Mouse (Mus musculus) lung, adult 2 months (tissue): ENCODE measurements around the gene Lgals12. TPM values are rescaled to one million over a fixed set of nuclear protein-coding genes. Genes with fewer than 3 reads are reported as not detected.
A peak's percentile ranks its signal among the peaks of the same experiment; 100 is the strongest.

Experiments
- DNase-seq: peaks from one replicate; pipeline ENCODE4 v3.0.0; 2022
- H3K4me1 ChIP-seq: fragments of 200-500 bp; 2 replicates; pipeline ENCODE4 v1.6.1; 2011; ENCODE audit warnings: low read length; ENCODE audit not compliant: control insufficient read depth, insufficient read depth
- H3K4me3 ChIP-seq: fragments of 200-500 bp; replicated peaks from 2 replicates; pipeline ENCODE3; 2011; ENCODE audit warnings: low read depth, mild to moderate bottlenecking, control low read depth, low read length; ENCODE audit errors: extremely low read depth
- CTCF ChIP-seq: fragments of 200-500 bp; IDR thresholded peaks from 2 replicates; pipeline ENCODE4 v1.5.1; 2011; ENCODE audit warnings: mild to moderate bottlenecking, low read length, control low read depth; ENCODE audit not compliant: insufficient read depth
- POLR2A ChIP-seq: fragments of 200-500 bp; IDR thresholded peaks from 2 replicates; pipeline ENCODE4 v1.6.1; 2011; ENCODE audit warnings: low read depth, mild to moderate bottlenecking, control low read depth, low read length, borderline replicate concordance; ENCODE audit errors: extremely low read depth
- WGBS: fragments of 180-500 bp; shearing (Covaris S2); methylation state at CpG from one replicate; pipeline ENCODE4 v1.1.7; 2018; 5-methylcytosine and 5-hydroxymethylcytosine counted together
- polyA plus RNA-seq: library from polyadenylated mRNA; depleted of rRNA; stranded (reverse); fragments of >200 nt; gene quantifications from 2 replicates; pipeline ENCODE4 v1.2.3, GENCODE M21; 2012

Lgals12 gene
- polyA plus RNA-seq, 1 experiment = 3.2 TPM

DNA sequence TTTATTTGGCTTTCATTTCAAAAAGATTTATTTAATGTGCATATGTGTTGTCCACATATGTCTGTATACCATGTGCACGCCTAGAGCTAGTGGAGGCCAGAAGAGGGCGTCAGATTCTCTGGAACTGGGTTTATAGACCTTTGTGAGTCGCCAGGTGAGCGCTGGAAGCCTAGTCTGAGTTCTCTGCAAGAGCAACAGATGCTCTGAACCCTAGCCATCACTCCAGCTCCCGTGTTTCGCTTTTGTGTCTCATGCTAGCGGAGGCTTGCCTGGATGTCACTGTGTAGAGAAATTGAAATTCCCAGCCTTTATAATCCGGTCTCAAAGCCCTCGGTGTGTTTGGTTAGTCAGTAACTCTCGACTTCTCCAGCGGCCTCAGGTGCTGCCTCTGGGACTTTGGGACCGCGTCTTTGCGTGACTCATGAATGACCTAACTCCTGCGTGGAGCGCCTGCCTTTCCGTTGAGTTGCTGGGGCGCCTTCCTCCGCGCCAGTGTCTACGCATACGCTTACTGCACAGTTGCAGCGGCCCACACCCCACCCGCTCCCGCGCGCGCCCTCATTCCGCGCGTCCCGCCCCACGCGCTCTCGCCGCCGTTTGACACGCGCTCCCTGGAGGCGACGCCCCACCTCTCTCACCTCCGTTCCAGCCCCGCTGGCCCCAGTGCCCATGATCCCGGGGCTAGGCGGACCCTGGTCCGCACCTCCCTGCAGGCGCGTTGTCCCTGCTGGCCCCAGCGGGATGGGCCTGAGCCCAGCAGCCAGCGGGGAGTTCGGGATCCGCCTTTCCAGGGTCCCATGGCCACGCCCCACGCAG, 5.2 kb upstream of the Lgals12 start, which contains the start of gene Hrasls5:
Gene Hrasls5 (plus strand): TSS at position 600 of the 816 bp plus-strand sequence.
- TF ChIP-seq CTCF (no peak), POLR2A (no peak)
- H3K4me1 ChIP-seq = peaks cover 5% of the 10 kb centered on the region; the same call in 1 of the 2 replicates
- peak within 1 kb of the TSS; percentile 3 for H3K4me3 ChIP-seq
- WGBS = 5% methylated on average over 54 of the region's 54 CpGs
- peak; percentile 23 for DNase-seq

DNA sequence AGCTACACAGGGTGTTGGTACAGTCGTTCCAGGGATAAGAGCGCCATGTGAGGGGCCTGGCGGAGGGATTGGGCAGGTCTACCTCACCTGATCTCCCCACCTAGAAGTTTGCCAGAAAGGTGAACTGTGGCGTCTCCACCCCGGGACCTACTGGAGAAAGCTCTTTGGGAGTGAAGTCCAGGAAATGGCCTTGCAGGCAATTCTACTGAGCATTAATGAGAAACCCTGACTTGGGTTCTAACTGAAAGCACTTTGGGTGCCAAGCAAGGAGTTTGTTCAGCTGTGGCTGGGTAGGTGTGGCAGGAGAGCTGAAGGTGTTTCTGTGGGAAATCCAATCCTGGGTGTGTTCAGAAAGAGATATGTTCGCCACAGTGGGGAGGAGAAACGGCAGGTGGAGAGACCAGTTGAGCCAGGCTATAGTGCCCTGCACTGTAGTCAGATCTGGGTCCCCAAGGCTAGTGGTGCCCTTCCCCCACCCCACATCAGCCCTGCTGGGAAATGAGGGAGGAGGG, 753 bp upstream of the Lgals12 start:
- 62% methylated on average over 7 of the region's 7 CpGs for WGBS
- DNase-seq = peak; percentile 21
- no peak for TF ChIP-seq CTCF
- no peak for TF ChIP-seq POLR2A
- Histone ChIP-seq H3K4me1 (peaks cover 9% of the 10 kb centered on the region), H3K4me3 (no peak overlapping the region)

DNA sequence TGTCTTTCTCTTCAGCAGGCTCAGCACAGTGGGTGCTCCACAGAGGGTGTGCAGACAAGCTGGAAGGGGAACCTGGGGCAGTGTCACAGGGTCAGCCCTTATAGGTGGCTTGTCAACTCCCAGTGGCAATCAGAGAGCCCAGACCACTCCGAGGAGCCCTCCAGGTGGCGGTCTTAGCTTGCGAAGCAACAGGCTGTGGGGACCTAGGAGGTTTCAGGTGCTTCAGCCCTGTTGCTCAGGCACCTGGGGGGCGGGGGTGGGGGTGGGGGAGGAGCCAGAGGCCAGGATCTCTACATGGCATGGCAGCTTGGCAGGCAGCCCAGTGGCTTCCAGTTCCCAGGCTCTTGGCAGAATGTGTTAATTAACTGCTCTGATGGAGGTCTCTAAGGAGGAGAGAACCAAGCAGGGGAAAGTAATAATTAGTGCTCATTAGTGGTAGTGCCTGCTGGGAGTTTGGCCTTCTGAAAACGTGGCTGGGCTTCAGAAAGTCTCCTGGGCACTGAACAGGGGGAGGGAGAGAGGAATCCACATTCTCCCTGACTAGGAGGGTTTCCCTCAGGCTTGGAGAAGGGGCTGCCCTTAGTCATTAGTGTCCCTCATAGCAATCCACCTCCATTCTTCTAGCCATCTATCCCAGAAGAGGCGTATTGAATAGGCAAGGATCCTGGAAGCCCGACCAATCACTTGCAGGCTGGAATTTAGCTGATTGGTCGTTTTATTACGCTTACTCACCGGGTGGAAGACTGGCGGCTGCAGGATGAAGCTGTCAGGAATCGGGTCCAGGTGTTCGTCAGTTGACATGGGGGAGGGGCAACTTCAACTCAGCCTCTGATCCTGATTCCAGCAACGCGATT, 836 bp downstream of the Lgals12 start:
- H3K4me3 ChIP-seq = peak overlapping the region; percentile 25
- TF ChIP-seq POLR2A = no peak
- TF ChIP-seq CTCF = peak; percentile 23; the same call in 1 of the 2 replicates
- peaks cover 7% of the 10 kb centered on the region for H3K4me1 ChIP-seq
- DNase-seq = peak; percentile 32
- 13% methylated on average over 15 of the region's 15 CpGs for WGBS

DNA sequence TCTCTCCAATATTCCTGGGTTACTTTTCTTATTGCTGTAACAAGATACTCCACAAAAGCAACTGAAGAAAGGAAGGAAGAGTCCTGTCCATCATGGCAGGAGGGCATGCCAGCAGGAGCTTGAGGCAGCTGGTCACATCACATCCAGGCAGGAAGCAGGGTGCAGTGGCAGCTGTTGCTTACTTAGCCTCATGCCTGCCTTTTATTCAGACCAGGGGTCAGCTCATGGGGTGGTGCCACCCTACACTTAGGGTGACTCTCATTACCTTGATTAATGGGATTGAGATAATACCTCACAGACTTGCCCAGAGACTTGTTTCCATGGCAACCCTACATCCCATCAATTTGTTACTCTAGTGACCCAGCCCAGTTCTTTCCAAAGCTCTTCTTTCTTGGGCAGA, 2.0 kb downstream of the Lgals12 start:
- no peak for DNase-seq
- no peak for TF ChIP-seq CTCF
- TF ChIP-seq POLR2A = no peak
- Histone ChIP-seq H3K4me3 (no peak overlapping the region), H3K4me1 (peaks cover 7% of the 10 kb centered on the region)

DNA sequence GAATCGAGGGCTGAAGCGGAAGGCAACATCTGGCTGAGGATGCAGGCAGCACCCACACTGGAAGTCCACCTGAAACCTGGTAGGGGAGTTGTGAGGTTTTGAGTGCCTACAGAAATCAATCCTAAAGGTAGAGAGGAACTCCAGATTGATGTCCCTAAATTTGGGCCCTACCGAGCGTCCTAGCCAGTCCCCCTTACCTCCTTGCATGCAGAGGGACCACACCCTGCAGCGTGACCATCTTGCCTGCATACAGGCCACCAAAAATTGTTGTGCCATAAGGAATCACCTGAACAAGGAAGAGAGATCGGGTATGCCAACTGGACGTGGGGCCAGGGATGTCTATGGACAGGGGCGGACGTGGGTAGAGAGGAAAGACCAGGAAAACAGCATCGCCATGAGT, 2.9 kb downstream of the Lgals12 start:
- TF ChIP-seq POLR2A (no peak), CTCF (no peak)
- H3K4me1 ChIP-seq = peaks cover 7% of the 10 kb centered on the region
- no peak for DNase-seq
- 92% methylated on average over 10 of the region's 10 CpGs for WGBS
- no peak overlapping the region for H3K4me3 ChIP-seq

DNA sequence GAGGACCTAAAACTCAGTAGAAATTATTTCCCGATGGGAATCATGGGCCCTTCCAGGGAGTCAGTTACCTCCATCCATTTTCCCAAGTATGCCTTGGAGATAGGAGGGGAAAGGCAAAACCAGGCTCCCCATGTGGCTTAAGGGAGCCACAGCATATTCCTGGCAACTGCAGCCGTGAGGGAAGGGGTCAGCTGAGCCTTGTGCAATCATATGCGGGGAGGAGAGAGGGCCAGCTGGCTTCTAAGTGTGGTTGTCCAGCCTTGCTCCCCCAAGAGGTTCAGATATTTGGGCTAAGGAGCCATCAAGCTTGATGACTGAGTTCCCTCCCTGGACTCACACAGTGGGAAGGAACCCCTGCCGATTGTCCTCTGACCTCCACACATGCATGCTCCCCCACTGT, 5.4 kb downstream of the Lgals12 start:
- TF ChIP-seq POLR2A (no peak), CTCF (no peak)
- DNase-seq = no peak
- H3K4me3 ChIP-seq = no peak overlapping the region
- H3K4me1 ChIP-seq = peaks cover under 1% of the 10 kb centered on the region; the same call in 1 of the 2 replicates
- WGBS = 81% methylated on average over 4 of the region's 4 CpGs

DNA sequence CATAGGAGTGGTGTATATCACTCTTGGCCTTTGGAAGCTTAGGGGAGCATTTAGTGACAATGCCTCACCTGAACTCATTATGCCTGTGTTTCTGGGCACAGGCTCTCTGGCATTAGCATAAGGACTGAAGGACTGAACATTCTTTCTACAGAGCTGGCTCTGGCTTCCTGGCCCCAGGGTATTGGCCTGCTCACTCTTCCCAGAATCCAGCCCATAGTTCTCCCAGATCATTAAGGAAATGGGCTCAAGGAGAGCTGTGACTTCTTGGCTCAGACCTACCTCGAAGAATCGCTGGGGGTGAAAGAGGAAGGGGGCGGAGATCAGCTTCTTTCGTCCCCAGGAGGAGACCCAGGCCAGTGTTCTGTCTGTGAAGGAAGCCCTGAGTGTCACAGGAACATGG, 8.5 kb downstream of the Lgals12 start:
- TF ChIP-seq CTCF (no peak), POLR2A (no peak)
- 32% methylated on average over 4 of the region's 4 CpGs for WGBS
- Histone ChIP-seq H3K4me1 (no peaks in the 10 kb centered on the region), H3K4me3 (no peak overlapping the region)
- DNase-seq = no peak

DNA sequence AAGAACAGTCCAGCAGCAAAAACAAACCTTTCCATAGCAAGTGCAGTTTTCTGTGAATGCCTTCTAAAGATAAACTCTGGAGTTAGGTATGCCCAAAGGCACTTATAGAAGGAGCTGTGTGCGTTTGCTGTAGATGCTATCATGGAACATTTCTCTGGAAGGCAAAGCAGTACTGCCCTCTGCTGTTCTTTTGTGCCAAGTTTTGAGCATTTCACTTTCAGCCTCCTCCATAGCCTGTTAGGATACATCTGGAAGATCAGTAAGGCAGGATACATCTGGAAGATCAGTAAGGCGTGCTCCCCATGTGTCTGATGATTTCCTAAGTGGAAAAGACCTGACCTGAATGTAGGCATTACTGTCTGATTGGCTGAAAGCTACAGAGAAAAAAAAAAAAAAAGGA, 11.5 kb downstream of the Lgals12 start:
- WGBS = 19% methylated on average over 2 of the region's 2 CpGs
- no peak overlapping the region for H3K4me3 ChIP-seq
- TF ChIP-seq POLR2A (no peak), CTCF (peak; percentile 56)
- H3K4me1 ChIP-seq = no peaks in the 10 kb centered on the region
- DNase-seq = peak; percentile 14

DNA sequence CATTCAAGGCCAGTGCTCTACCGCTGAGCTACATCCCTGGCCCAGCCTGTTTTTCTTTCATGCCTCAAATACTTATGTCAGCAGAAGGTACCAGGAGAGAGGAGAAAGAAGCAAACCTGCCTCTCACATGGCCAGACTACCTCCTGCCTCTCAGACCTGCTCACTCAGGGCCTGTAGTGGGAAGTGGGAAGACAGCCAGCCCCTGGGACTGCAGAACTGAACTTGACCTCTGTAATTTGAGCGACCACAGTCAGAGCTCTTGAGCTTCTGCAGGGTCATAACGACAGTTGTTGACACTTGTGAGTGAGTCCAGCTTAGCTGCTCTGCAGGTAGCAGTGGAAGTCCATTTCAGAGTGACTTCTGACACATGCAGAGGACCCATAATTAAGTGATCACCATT, 15.0 kb downstream of the Lgals12 start:
- DNase-seq = peak; percentile 24
- no peak for TF ChIP-seq POLR2A
- no peak for TF ChIP-seq CTCF
- WGBS = 48% methylated on average over 3 of the region's 3 CpGs
- no peak overlapping the region for H3K4me3 ChIP-seq
- no peaks in the 10 kb centered on the region for H3K4me1 ChIP-seq

DNA sequence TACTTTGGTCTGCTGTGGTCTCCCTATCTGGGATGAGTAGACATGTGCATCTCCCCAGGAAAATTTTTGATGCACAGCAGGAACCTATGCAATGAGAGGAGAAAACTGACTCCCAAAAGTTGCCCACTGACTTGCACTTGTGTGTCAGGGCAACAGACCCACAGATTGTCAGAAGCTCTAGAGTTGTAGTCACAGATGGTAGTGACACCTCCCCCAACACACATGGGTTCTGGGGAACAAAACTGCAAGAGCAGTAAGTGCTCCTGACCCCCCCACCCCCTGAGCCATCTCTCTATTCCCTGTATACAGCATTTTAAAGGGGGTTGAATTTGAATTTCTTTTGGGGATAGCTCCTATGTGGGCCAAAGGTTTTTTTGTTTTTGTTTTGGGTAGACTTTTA, 16.2 kb downstream of the Lgals12 start:
- TF ChIP-seq CTCF (no peak), POLR2A (no peak)
- no peaks in the 10 kb centered on the region for H3K4me1 ChIP-seq
- no peak for DNase-seq
- no peak overlapping the region for H3K4me3 ChIP-seq
